Mouse (Mus musculus) left cerebral cortex, adult 8-10 months (tissue): Measurements from ENCODE around the gene Stx3. TPM values are rescaled to one million over a fixed set of nuclear protein-coding genes. Genes with fewer than 3 reads are reported as not detected.

Experiments
- DNase-seq, 2 experiments: peaks; one replicate each; pipeline ENCODE4 v3.0.0; 2022; ENCODE audit warnings: low spot score in 2 of 2
- total RNA-seq, 4 experiments: library from RNA; stranded (reverse); gene quantifications; 2 replicates each; pipeline ENCODE4 v1.2.4; 2022

The Stx3 gene
- total RNA-seq, 4 experiments from 2014 or later, result 27.7 to 33.8 (median 29.7) TPM

GRCm38 (mm10) chr19:11807822-11808221, 11.4 kb downstream of the Stx3 start:
- no peak for DNase-seq

- no peak for DNase-seq
Measured at GRCm38 (mm10) chr19:11807251-11807650, 12.0 kb downstream of the Stx3 start.

GRCm38 (mm10) chr19:11804423-11804822, 14.8 kb downstream of the Stx3 start:
- no peak for DNase-seq

- DNase-seq, result no peak
Measured at GRCm38 (mm10) chr19:11800531-11801315, 18.5 kb downstream of the Stx3 start.

GRCm38 (mm10) chr19:11794447-11794846, 24.8 kb downstream of the Stx3 start:
- no peak for DNase-seq

GRCm38 (mm10) chr19:11793741-11794359, 25.4 kb downstream of the Stx3 start:
- DNase-seq, result no peak

- DNase-seq, result no peak
Measured at GRCm38 (mm10) chr19:11791825-11792224, 27.4 kb downstream of the Stx3 start.

- no peak for DNase-seq
Measured at GRCm38 (mm10) chr19:11788876-11789275, 30.3 kb downstream of the Stx3 start.

GRCm38 (mm10) chr19:11787826-11788225, 31.4 kb downstream of the Stx3 start:
- no peak for DNase-seq

GRCm38 (mm10) chr19:11785409-11786154, 33.6 kb downstream of the Stx3 start:
- no peak for DNase-seq

- peak in 1 of 2 experiments; percentile 79 for DNase-seq
Measured at GRCm38 (mm10) chr19:11777191-11777865, 41.9 kb downstream of the Stx3 start.

GRCm38 (mm10) chr19:11770205-11770892, 48.9 kb downstream of the Stx3 start, which contains the start of gene Mrpl16:
TSS of gene Mrpl16 (plus strand) at chr19:11770391.
- DNase-seq, result peak; percentile 79 to 84

- no peak for DNase-seq
Measured at GRCm38 (mm10) chr19:11769257-11769920, 49.8 kb downstream of the Stx3 start.

- DNase-seq, result no peak
Measured at GRCm38 (mm10) chr19:11768163-11768562, 51.0 kb downstream of the Stx3 start.

- no peak for DNase-seq
Measured at GRCm38 (mm10) chr19:11766413-11766812, 52.8 kb downstream of the Stx3 start.

- no peak for DNase-seq
Measured at GRCm38 (mm10) chr19:11765059-11765458, 54.1 kb downstream of the Stx3 start.

GRCm38 (mm10) chr19:11747298-11747697, 71.9 kb downstream of the Stx3 start, which contains the start of gene Gif:
TSS of gene Gif (plus strand) at chr19:11747554.
- no peak for DNase-seq

- DNase-seq, result no peak
Measured at GRCm38 (mm10) chr19:11745680-11746079, 73.5 kb downstream of the Stx3 start.

GRCm38 (mm10) chr19:11736455-11736854, 82.7 kb downstream of the Stx3 start:
- DNase-seq, result no peak

GRCm38 (mm10) chr19:11730278-11730677, 88.9 kb downstream of the Stx3 start:
- no peak for DNase-seq
